Mouse (Mus musculus) embryonic stem cell, embryonic (primary cell): ENCODE results near the gene Dennd4a.

Experiments
- CTCF ChIA-PET, 4 experiments: fragments of 300-600 bp in 2 of 4; fragments of 350-600 bp in 2 of 4; sonication (Branson Sonifier 250); formaldehyde crosslinking; loops; one replicate each; lab custom pipeline; 2022; ENCODE audit warnings: inconsistent platforms in 2 of 4; lab: Charles Lee
- POLR2A ChIA-PET, 4 experiments: fragments of 300-600 bp in 2 of 4; fragments of 350-600 bp in 2 of 4; sonication (Branson Sonifier 250); formaldehyde crosslinking; loops; one replicate each; lab custom pipeline; 2022; ENCODE audit warnings: antibody characterized with exemption in 4 of 4, inconsistent platforms in 1 of 4; lab: Charles Lee

Dennd4a gene

DNA sequence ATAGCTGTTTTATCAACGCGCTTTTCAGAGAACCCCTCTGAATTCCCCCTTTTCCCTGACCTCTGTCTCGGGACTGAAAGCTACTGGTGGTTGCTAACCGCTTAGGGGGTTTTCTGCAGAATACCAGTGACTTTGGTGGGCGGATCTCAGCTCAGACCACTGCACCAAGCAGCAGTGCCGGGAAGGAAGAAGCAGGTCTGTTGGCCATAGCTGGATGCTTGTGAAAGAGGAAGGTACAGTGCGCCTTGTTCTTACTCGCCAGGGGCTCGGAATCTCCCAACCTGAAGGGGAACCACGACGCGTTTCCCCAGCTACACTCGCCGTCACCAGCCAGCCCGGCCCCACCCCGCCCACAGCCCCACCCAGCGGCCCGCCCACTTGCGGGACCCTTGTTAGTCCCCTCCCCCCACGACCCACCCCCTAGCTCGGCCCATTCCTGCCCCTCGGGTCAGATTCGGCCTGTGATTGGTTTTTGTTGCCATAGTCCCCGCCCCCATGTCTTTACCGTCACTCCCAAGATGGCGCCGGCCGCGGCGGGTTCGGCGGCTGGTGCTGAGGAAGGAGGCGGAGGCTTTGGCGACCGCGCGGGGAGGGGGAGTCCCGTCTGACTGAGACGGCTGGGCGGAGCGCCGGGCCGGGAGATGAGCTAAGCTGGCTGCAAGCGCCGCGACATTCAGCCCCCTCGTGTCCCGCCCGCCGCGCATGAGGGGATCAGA, at the start of gene Dennd4a:
Gene Dennd4a (plus strand): TSS at position 519 of the 716 bp plus-strand sequence.
- ChIA-PET CTCF (interaction anchor here in 3 of 4 experiments (0.5 to 1.8 kb wide), 21 partner anchors 26 to 1045 kb away, joined by 3 to 10 read pairs (median 3); partner anchors contain the start of genes Dpp8 (in 1 of the 3) and Rab11a (in 1 of the 3)), POLR2A (interaction anchor here (0.5 to 2.1 kb wide), 40 partner anchors 12 to 1391 kb away, joined by 3 to 13 read pairs (median 4); partner anchors contain the start of genes Rab11a (in 3 of the 4), Hacd3 (in 1 of the 4), Megf11 (in 1 of the 4) and Tipin (in 1 of the 4))

DNA sequence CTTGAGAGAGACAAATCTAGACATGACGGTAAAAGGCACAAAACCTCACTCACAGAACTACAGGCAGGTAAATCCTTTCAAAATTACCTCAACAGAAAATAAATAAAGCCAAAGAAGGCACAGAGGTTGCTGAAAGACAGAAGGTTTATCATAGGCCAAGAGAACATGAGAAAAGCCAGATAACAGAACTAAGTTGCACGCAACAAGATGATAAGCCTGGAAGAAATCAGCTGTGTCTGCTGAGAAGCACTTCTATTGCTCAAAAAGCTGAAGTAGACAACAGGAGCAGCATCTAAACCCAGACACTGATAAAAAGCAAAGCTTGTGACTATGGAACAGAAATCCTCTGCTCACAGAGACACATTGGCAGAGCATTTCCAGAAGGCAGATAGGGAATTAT, 46.3 kb upstream of the Dennd4a start:
- ChIA-PET CTCF (interaction anchor here in 1 of 4 experiments (0.8 to 1.1 kb wide), 2 partner anchors 98 to 453 kb away, joined by 3 to 4 read pairs; no protein-coding TSS in a partner anchor), POLR2A (no interaction called here)

DNA sequence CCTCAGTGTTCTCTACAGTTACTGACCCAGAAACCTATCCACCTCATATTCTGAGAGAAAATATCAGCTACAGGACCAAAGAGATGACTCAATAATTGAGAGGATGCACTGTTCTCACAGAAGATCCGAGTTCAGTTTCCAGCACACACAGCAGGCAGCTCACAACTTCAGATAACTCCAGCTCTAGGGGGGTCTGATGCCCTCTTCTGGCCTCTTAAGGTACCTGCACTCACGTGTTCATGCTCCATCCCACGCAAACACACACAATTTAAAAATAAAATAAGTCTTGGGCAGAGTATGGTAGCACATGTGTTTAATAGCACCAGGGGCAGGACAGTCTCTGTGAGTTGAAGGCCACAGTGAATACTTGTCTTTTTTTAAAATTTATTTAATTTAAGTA, 45.0 kb upstream of the Dennd4a start:
- ChIA-PET CTCF (interaction anchor here (0.6 to 1.1 kb wide), 7 partner anchors 34 to 484 kb away, joined by 3 to 13 read pairs (median 3); partner anchors contain the start of genes Dennd4a (in 1 of the 4) and Tipin (in 1 of the 4)), POLR2A (interaction anchor here in 2 of 4 experiments (0.6 to 0.7 kb wide), 2 partner anchors 28 to 507 kb away, joined by 3 read pairs; partner anchors contain the start of gene Rab11a (in 1 of the 2))

DNA sequence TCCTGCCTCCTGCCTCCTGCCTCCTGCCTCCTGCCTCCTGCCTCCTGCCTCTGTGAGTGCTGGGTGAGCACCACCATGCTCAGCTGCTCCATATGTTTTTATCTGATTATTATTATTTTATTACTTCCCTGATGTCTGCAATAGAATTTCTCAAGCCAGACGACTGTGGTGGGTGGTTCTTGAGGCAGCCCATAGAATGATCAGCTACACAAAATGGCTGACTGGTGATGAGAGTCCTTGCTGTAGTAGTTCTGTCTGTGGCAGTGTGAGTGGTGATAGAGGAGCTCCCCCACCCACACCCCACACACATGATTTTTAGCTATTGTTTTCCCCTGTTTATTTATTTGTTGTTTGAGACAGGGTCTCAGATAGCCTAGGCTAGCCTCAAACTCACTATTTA, 43.3 kb upstream of the Dennd4a start:
- CTCF ChIA-PET = interaction anchor here (0.5 to 2.2 kb wide), 10 partner anchors 9 to 858 kb away, joined by 3 to 15 read pairs (median 4); partner anchors contain the start of gene Rab11a (in 1 of the 4)
- POLR2A ChIA-PET = interaction anchor here in 3 of 4 experiments (1.0 to 1.4 kb wide), 5 partner anchors 11 to 64 kb away, joined by 3 to 4 read pairs (median 4); partner anchors contain the start of gene Rab11a (in 2 of the 3)

DNA sequence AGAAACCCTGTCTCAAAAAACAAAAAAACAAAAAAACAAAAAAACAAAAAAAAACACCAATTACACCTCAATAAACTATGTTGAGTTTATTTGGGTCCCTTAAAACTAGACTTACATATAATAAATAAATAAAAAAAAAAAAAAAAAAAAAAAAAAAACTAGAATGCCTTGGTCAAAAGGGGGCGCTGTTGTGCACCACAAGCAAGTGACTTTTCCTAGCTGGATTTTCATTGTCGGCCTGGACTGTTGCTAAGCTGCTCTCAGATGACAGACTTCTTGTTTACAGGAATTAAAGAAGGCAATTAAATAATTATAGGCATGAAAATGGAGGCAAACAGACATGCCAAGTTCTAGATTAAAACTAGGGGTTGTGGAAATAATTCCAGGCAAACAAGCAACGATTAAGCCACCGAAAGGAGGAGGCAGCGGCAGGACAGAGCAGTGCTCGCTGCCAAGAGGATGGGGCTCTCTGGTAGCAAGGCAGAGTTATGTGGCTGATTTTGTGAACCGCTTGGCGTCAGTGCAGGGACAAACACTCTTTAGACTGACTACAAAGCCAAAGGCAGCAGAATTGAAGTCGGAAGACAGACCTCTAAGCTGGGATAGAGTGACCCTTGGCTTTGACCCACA, 42.0 kb upstream of the Dennd4a start:
- CTCF ChIA-PET = interaction anchor here (0.5 to 2.2 kb wide), 61 partner anchors 8 to 1017 kb away, joined by 3 to 20 read pairs (median 4); partner anchors contain the start of genes Dennd4a (in 2 of the 4), Rab11a (in 2 of the 4) and Tipin (in 1 of the 4)
- POLR2A ChIA-PET = interaction anchor here in 3 of 4 experiments (0.7 to 1.4 kb wide), 8 partner anchors 16 to 353 kb away, joined by 3 to 5 read pairs (median 4); partner anchors contain the start of gene Rab11a (in 1 of the 3)

DNA sequence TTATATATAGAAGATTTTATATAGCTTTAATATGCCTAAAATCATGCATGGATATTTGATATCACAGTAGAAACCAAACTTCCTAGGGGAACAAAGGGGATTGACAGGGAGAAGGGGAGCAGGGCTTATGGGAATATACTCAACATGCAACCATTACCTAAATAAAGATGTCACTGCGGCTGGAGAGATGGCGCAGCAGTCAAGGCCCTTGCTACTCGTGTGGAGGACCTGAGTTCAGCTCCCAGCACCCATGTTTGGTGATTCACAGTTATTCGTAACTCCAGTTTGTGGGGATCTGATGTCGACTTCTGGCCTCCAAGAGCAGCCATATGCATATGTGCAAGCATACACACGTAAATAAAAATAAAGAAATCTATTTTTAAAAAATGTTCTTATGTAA, 41.2 kb upstream of the Dennd4a start:
- ChIA-PET POLR2A (interaction anchor here in 2 of 4 experiments (1.0 to 1.2 kb wide), 3 partner anchors 15 to 224 kb away, joined by 3 to 5 read pairs (median 3); no protein-coding TSS in a partner anchor), CTCF (interaction anchor here in 3 of 4 experiments (0.8 to 1.8 kb wide), 17 partner anchors 8 to 358 kb away, joined by 3 to 10 read pairs (median 6); partner anchors contain the start of gene Dennd4a (in 2 of the 3))

DNA sequence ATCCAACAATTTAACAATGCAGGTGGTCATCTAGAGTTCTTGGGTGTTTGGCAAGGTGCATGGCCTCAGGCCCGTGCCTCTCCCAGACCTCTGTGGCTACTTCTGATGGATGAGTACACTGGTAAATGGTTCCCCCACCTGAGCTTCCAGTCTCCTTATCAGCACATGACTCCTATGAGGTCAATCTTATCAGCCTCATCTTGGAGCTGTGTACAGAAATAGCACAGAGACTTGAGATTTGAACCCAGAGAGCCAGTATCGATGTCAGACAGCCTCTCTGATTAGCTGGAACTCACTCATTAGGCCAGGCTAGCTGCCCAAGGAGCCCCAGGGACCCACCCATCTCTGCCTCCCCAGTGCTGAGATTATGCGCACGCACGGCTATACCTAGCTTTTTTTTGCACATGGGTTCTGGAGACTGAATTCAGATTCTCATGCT, 40.7 kb upstream of the Dennd4a start:
- POLR2A ChIA-PET = no interaction called here
- CTCF ChIA-PET = interaction anchor here in 1 of 4 experiments (0.7 to 1.7 kb wide), 2 partner anchors 22 to 133 kb away, joined by 3 to 5 read pairs; no protein-coding TSS in a partner anchor

DNA sequence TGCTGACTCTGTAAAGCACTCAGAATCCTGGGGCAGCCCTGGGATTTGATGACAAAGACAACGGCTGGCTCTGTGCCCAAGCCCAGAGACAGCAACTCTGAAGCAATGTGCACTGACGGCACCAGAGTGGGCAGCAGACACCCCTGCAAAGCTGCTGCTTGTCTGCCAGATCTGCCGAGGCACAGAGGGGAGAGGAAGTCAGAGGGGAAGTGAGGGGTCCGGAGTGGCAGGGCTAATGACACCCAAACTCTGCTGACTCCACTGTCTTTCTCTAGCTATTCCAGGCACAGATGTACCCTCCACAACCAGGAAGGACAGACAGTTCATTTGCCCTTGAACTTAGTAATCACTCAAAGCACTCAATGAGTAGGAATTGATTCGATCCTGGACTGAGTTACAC, 39.9 kb upstream of the Dennd4a start:
- POLR2A ChIA-PET = no interaction called here
- CTCF ChIA-PET = interaction anchor here in 3 of 4 experiments (0.6 to 1.7 kb wide), 4 partner anchors 132 to 1523 kb away, joined by 3 to 10 read pairs (median 3); no protein-coding TSS in a partner anchor

DNA sequence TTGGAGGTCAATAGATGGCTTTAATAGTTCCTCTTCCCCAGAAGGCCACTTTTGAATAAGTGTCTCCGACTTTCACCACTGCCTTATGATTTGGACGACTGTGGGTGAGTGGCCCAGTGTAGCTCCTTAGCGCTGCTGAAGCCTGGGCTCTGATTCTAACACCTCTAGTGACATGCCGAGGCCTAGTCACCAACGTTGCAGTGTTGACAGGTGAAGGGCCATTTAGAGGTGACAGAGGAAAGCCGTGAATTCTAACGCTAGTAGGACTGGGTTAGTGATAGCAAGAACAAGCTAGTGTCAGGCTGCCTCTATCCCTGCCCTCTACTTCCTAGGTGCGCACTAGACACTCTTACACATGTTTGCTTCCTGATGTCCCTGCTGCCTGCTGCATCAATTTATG, 37.9 kb upstream of the Dennd4a start:
- ChIA-PET CTCF (interaction anchor here (0.6 to 1.8 kb wide), 8 partner anchors 11 to 457 kb away, joined by 3 to 10 read pairs (median 4); no protein-coding TSS in a partner anchor), POLR2A (interaction anchor here in 2 of 4 experiments (0.8 to 1.3 kb wide), 3 partner anchors 42 to 248 kb away, joined by 3 read pairs; partner anchors contain the start of gene Hacd3 (in 1 of the 2))

DNA sequence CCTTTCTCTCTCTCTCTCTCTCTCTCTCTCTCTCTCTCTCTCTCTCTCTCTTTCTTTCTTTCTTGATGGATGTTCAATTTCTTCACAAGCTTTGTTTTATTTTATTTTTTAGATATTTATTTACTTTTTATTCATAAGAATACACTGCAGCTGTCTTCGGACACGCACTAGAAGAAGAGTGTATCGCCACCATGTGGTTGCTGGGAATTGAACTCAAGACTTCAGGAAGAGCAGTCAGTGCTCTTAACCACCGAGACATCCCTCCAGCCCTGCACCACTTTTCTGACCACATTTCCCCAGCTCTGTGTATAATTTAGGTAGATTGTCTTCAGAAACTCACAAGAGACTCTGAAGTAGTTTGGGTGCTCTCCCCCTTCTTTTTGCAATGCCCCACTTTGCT, 37.2 kb upstream of the Dennd4a start:
- ChIA-PET POLR2A (interaction anchor here in 2 of 4 experiments (0.6 to 1.3 kb wide), 6 partner anchors 15 to 405 kb away, joined by 3 read pairs; partner anchors contain the start of gene Hacd3 (in 1 of the 2)), CTCF (interaction anchor here (0.5 to 2.0 kb wide), 10 partner anchors 11 to 497 kb away, joined by 3 to 18 read pairs (median 4); no protein-coding TSS in a partner anchor)

DNA sequence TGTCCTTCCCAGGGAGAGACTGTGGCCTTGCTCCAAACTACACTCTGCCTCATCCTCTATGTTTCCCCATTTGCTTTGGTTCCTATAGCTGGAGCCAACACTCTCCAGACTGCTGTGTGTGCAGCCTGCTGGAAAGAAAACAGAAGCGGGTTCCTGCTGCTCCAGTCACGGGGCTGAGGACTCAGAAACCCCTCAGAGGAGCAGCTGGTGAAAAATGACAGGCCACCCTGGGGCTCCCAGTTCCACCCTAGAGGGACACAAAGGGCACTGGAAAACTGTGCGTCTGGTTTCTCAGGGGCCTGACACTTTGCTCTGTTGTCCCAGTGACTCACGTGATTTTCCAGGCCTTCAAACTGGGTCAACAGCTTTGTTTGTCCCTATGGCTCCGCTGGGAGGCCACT, 36.7 kb upstream of the Dennd4a start:
- POLR2A ChIA-PET = interaction anchor here in 2 of 4 experiments (0.6 to 1.4 kb wide), 6 partner anchors 15 to 406 kb away, joined by 3 read pairs; no protein-coding TSS in a partner anchor
- CTCF ChIA-PET = interaction anchor here (0.5 to 2.0 kb wide), 8 partner anchors 10 to 497 kb away, joined by 3 to 18 read pairs (median 3); no protein-coding TSS in a partner anchor

DNA sequence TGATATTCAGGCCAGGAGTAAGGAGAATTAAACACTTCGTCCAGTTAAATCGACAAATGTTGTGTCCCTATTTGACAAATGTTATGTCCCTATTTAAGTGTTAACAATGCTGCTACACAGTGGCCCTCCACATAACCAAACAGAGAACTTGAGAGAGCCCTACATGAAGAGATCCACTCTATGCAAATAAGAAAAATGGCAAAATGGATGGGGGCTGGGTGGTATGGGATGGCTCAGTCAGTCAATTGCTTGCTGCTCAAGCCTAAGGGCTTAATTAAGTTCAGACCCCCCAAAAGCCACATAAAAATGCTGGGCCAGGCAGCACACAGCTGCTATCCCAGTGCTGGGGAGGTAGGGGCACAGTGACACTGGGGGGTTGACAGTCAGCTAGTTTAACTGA, 36.3 kb upstream of the Dennd4a start:
- ChIA-PET CTCF (interaction anchor here in 3 of 4 experiments (0.9 to 2.0 kb wide), 5 partner anchors 10 to 497 kb away, joined by 3 to 9 read pairs (median 3); no protein-coding TSS in a partner anchor), POLR2A (interaction anchor here in 1 of 4 experiments (1.4 kb wide), 1 partner anchor 29 kb away, joined by 3 read pairs; no protein-coding TSS in a partner anchor)

DNA sequence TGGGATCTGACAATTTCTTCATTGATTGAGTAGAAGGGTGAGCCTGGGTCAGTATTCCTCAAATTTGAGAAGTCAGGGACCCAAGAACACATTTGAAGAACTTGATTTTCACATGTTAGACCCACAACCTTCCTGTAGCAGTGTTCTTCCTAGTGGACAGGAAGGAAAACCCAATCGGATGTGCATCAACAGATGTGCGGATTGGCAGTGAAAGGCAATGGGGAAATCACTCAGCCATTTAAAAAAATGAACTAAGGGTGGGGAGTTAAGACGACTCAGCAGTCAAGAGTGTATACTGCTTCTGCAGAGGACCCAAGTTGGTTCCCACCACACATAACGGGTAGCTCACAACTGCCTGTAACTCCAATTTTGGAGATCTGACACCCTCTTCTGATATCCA, 35.6 kb upstream of the Dennd4a start:
- POLR2A ChIA-PET = interaction anchor here in 1 of 4 experiments (1.4 kb wide), 1 partner anchor 29 kb away, joined by 3 read pairs; no protein-coding TSS in a partner anchor
- CTCF ChIA-PET = interaction anchor here (0.6 to 2.0 kb wide), 6 partner anchors 9 to 464 kb away, joined by 3 to 9 read pairs (median 3); no protein-coding TSS in a partner anchor

DNA sequence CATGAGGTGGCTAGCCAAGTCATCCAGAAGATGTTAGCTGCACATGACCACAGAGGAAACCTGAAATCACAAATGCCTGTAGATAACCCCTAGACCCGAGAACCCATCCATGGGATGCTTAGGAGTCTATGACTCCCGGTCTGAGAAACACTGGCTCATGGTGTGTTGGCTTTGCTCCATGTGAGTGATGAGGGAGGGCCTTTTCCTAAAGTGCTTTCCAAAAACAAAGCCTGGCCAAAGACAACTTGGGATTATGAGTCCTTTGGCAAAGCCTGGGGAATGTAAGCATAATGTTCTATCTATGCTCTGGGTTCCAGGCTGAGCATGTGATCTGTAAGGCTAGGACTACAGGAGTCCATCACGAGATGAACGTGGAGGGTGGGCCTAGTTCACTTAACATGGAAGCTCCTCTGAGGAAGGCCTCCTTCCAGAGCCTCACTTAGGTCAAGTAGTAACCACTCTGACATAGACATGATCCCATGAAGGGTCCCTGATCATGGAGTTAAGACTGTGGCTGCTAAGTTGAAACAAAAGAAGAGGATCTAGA, 33.6 kb upstream of the Dennd4a start:
- CTCF ChIA-PET = interaction anchor here in 3 of 4 experiments (0.6 to 1.8 kb wide), 9 partner anchors 8 to 535 kb away, joined by 3 to 22 read pairs (median 3); no protein-coding TSS in a partner anchor
- POLR2A ChIA-PET = interaction anchor here in 1 of 4 experiments (1.1 kb wide), 1 partner anchor 44 kb away, joined by 3 read pairs; no protein-coding TSS in a partner anchor

DNA sequence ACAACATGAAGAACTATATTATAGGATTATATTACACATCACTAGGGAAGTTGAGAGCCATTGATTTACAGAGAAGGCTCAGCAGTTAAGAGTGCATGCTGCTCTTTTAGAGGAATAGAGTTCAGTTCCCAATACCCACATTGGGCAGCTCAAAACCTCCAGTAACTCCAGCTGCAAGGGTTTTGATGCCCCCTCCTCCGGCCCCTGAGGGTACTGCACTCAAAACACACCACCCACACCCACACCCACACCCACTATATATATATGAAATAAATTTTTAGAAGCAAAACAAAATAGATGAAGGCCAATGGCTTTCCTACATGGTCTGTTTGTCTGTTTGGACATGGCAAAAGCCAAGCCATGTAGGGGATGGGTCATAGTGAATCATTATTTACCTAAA, 33.0 kb upstream of the Dennd4a start:
- CTCF ChIA-PET = interaction anchor here in 3 of 4 experiments (0.6 to 2.0 kb wide), 9 partner anchors 9 to 535 kb away, joined by 3 to 22 read pairs (median 3); no protein-coding TSS in a partner anchor
- POLR2A ChIA-PET = interaction anchor here in 1 of 4 experiments (0.6 to 1.1 kb wide), 3 partner anchors 10 to 168 kb away, joined by 3 read pairs; no protein-coding TSS in a partner anchor

DNA sequence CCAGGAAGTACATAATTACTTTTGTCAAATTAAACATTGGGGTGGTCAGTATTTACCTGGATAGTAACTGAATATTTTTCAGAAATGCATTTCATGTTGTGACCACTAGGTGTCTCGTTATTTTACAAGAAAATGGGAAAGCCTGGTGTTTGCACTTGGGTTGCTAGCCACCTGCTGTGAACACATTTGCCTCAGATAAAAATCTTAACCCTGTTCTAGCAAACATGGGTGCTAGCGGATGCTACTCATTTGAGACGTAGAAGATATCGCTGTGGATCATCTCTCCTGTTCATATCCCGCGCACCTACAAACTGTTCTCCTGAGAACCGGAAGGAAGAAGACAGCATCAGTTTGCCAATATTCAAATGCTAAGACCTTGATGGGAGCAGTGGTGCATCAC, 31.5 kb upstream of the Dennd4a start:
- ChIA-PET POLR2A (interaction anchor here in 1 of 4 experiments (0.9 kb wide), 1 partner anchor 11 kb away, joined by 3 read pairs; no protein-coding TSS in a partner anchor), CTCF (interaction anchor here in 3 of 4 experiments (0.6 to 2.0 kb wide), 4 partner anchors 32 to 399 kb away, joined by 3 to 10 read pairs (median 4); partner anchors contain the start of gene Dennd4a (in 1 of the 3))
